9 mouse cellular contexts compared by ENCODE assay signal in the genomic region with DNA sequence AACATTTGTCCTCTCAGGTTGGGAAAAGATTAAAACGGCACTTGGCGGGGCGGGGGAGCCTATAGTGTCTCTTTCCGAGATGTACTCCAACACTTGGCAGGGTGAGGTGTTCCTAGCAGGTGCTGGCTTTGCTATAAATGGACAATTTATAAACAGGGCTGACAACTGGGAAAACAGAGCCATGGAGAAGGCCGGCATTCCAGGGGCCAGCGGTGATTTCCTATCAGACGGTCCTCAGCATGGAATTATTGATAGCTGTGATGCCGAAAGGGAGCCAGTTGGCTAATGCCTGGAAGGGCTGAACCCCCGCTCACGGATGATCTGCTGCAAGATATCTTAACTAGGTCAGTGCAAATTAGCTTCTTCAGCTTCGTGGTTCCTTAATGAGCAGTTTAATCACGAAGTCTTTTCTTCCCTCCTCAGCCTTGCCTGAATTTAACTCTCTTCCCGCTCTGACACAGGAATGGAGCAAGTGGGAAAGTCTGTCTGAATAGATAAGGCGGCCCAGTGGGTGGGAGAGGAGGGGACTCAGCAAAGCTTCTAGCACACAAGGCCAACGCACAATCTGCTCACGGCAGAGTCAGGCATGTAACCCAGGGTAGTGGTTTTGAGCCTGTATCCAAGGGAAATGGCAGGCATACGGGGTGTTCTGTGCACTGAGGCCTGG.
DNase-seq lines count a peak whose midpoint lies in the region; ATAC-seq and TF ChIP-seq lines count a peak whose summit lies in the region.
"Had no signal": no experiment of that assay in that cellular context is flagged by ENCODE, and none has a peak within 500 bp of the region (broad histone marks: within the 10 kb centered on the region; RNA-seq: fewer than 3 reads in every experiment).

No protein-coding gene starts in this region.

- H3K9ac ChIP-seq in lung, embryonic 14.5 days: no peak overlapping the region
- H3K9ac ChIP-seq in forebrain, embryonic 14.5 days (ENCODE audit: low read length): no peak overlapping the region
- H3K9ac ChIP-seq in liver, embryonic 11.5 days (ENCODE audit: low read depth, low read length): no peak overlapping the region
- H3K9ac ChIP-seq in intestine, embryonic 15.5 days: no peak overlapping the region
- H3K9ac ChIP-seq: neural tube, embryonic 12.5 days had no signal

- H3K36me3 ChIP-seq in lung, embryonic 14.5 days (ENCODE audit: insufficient read depth): no peaks in the 10 kb centered on the region
- H3K36me3 ChIP-seq in forebrain, embryonic 14.5 days (ENCODE audit: control insufficient read depth, insufficient read depth, low read length): no peaks in the 10 kb centered on the region
- H3K36me3 ChIP-seq in liver, embryonic 11.5 days (ENCODE audit: control insufficient read depth, insufficient read depth, low read length): no peaks in the 10 kb centered on the region
- H3K36me3 ChIP-seq in intestine, embryonic 15.5 days: no peaks in the 10 kb centered on the region
- H3K36me3 ChIP-seq: neural tube, embryonic 12.5 days had no signal

- no peaks in the 10 kb centered on the region for H3K9me3 ChIP-seq in lung, embryonic 14.5 days (ENCODE audit: low read depth, low read length)
- no peaks in the 10 kb centered on the region for H3K9me3 ChIP-seq in forebrain, embryonic 14.5 days (replicated peaks; ENCODE audit: control insufficient read depth, low read length)
- H3K9me3 ChIP-seq in liver, embryonic 11.5 days (ENCODE audit: control insufficient read depth, low read length): no peaks in the 10 kb centered on the region
- H3K9me3 ChIP-seq in intestine, embryonic 15.5 days: no peaks in the 10 kb centered on the region
- H3K9me3 ChIP-seq: neural tube, embryonic 12.5 days had no signal

- ATAC-seq in lung, embryonic 14.5 days (ENCODE audit: insufficient read depth): no peak
- ATAC-seq in forebrain, embryonic 14.5 days: no peak
- ATAC-seq in liver, embryonic 11.5 days (replicated peaks; ENCODE audit: low FRiP score): peak; percentile 81
- ATAC-seq in intestine, embryonic 15.5 days: no peak

- H3K27me3 ChIP-seq in lung, embryonic 14.5 days (ENCODE audit: insufficient read depth, low read length): no peaks in the 10 kb centered on the region
- no peaks in the 10 kb centered on the region for H3K27me3 ChIP-seq in forebrain, embryonic 14.5 days (replicated peaks; ENCODE audit: control insufficient read depth, insufficient read depth, low read length)
- no peaks in the 10 kb centered on the region for H3K27me3 ChIP-seq in liver, embryonic 11.5 days (replicated peaks; ENCODE audit: control insufficient read depth, insufficient read depth, low read length)
- H3K27me3 ChIP-seq in intestine, embryonic 15.5 days (replicated peaks): no peaks in the 10 kb centered on the region
- H3K27me3 ChIP-seq: neural tube, embryonic 12.5 days had no signal

- no peak overlapping the region for H3K4me3 ChIP-seq in lung, embryonic 14.5 days (ENCODE audit: low read depth, low read length)
- H3K4me3 ChIP-seq in forebrain, embryonic 14.5 days (ENCODE audit: low read depth, low read length): no peak overlapping the region
- no peak overlapping the region for H3K4me3 ChIP-seq in liver, embryonic 11.5 days (ENCODE audit: low read depth, low read length)
- no peak overlapping the region for H3K4me3 ChIP-seq in intestine, embryonic 15.5 days (replicated peaks)
- H3K4me3 ChIP-seq: neural tube, embryonic 12.5 days had no signal

- DNase-seq in lung, embryonic 14.5 days: peak; percentile 16
- no peak for DNase-seq in lung, postnatal 4 days
- peak; percentile 41 for DNase-seq in forebrain, embryonic 14.5 days (ENCODE audit: low spot score)
- DNase-seq in liver, embryonic 11.5 days (ENCODE audit: low spot score): no peak
- DNase-seq in right cerebral cortex, postnatal 25 days: peak; percentile 42
- no peak for DNase-seq in natural killer cell, adult 2 months (ENCODE audit: low spot score in 2 of 2)
- no peak for DNase-seq in lung, postnatal 25 days (ENCODE audit: low spot score)

- peak overlapping the region; percentile 25; the same call in 1 of the 2 replicates for H3K4me2 ChIP-seq in lung, embryonic 14.5 days
- no peak overlapping the region for H3K4me2 ChIP-seq in forebrain, embryonic 14.5 days (ENCODE audit: low read length)
- H3K4me2 ChIP-seq in liver, embryonic 11.5 days: peak overlapping the region; percentile 31; the same call in 1 of the 2 replicates
- no peak overlapping the region for H3K4me2 ChIP-seq in intestine, embryonic 15.5 days (replicated peaks)
- H3K4me2 ChIP-seq: neural tube, embryonic 12.5 days had no signal

- no peak overlapping the region for H3K27ac ChIP-seq in lung, embryonic 14.5 days (ENCODE audit: low read depth)
- no peak overlapping the region for H3K27ac ChIP-seq in forebrain, embryonic 14.5 days (ENCODE audit: low read depth, low read length)
- no peak overlapping the region for H3K27ac ChIP-seq in liver, embryonic 11.5 days (ENCODE audit: low read depth, low read length)
- H3K27ac ChIP-seq in intestine, embryonic 15.5 days: no peak overlapping the region
- H3K27ac ChIP-seq: neural tube, embryonic 12.5 days had no signal

- no peak for TF ChIP-seq CTCF in lung, embryonic 14.5 days (IDR thresholded peaks at IDR 0.05; ENCODE audit: low read depth)

- 27% methylated on average over 17 of the region's 17 CpGs for WGBS in lung, embryonic 14.5 days
- WGBS in forebrain, embryonic 14.5 days: 24% methylated on average over 17 of the region's 17 CpGs
- WGBS in liver, embryonic 11.5 days: 24% methylated on average over 17 of the region's 17 CpGs
- WGBS in intestine, embryonic 15.5 days: 46% methylated on average over 17 of the region's 17 CpGs

- peaks cover 20% of the 10 kb centered on the region for H3K4me1 ChIP-seq in lung, embryonic 14.5 days (ENCODE audit: insufficient read depth)
- 0 out of 2 replicates have a peak, but pooled peaks cover 4% of the 10 kb centered on the region for H3K4me1 ChIP-seq in forebrain, embryonic 14.5 days (ENCODE audit: control insufficient read depth, insufficient read depth, low read length)
- peaks cover 16% of the 10 kb centered on the region for H3K4me1 ChIP-seq in liver, embryonic 11.5 days (replicated peaks; ENCODE audit: control insufficient read depth, insufficient read depth, low read length)
- 0 out of 2 replicates have a peak, but pooled peaks cover 4% of the 10 kb centered on the region for H3K4me1 ChIP-seq in intestine, embryonic 15.5 days (replicated peaks)

Comparison
In these comparisons a context has a peak if more than half of its experiments do, and no peak if none do; other contexts are left out.
1. DNase-seq: peak in lung, embryonic 14.5 days (single experiment), forebrain, embryonic 14.5 days (single experiment) and right cerebral cortex, postnatal 25 days (single experiment); none in lung, postnatal 4 days (0 of 2), liver, embryonic 11.5 days (single experiment), natural killer cell, adult 2 months (0 of 2) and lung, postnatal 25 days (single experiment).
2. H3K4me2 ChIP-seq: peak in lung, embryonic 14.5 days (single experiment) and liver, embryonic 11.5 days (single experiment); none in forebrain, embryonic 14.5 days (single experiment) and intestine, embryonic 15.5 days (single experiment).